Mouse (Mus musculus) intestine, postnatal 0 days (tissue): ENCODE measurements around the gene Slc47a2. TPM values are rescaled to one million over a fixed set of nuclear protein-coding genes. Genes with fewer than 3 reads are reported as not detected.

Experiments used
- ATAC-seq: fragments of 200-750 bp; cut with Nextera tagmentation; 2 replicates; pipeline ENCODE4 v1.8.0; 2017; ENCODE audit warnings: mild to moderate bottlenecking, moderate TSS enrichment, moderate library complexity
- H3K27ac ChIP-seq: fragments of 300-500 bp; sonication (generic); 2 replicates; pipeline ENCODE4 v1.5.1; 2014; ENCODE audit warnings: mild to moderate bottlenecking, low read depth, low read length, moderate library complexity
- H3K27me3 ChIP-seq: fragments of 300-500 bp; sonication (generic); replicated peaks from 2 replicates; pipeline ENCODE4 v1.6.1; 2014; ENCODE audit warnings: low read length, mixed read lengths; ENCODE audit not compliant: control insufficient read depth, insufficient read depth
- H3K36me3 ChIP-seq: fragments of 300-500 bp; sonication (generic); 2 replicates; pipeline ENCODE4 v1.6.1; 2014; ENCODE audit warnings: mild to moderate bottlenecking, moderate library complexity; ENCODE audit not compliant: control insufficient read depth, insufficient read depth
- H3K4me1 ChIP-seq: fragments of 300-500 bp; sonication (generic); replicated peaks from 2 replicates; pipeline ENCODE4 v1.6.1; 2014; ENCODE audit warnings: antibody characterized with exemption, low read length, mixed read lengths; ENCODE audit not compliant: control insufficient read depth, insufficient read depth
- H3K4me2 ChIP-seq: fragments of 300-500 bp; sonication (generic); replicated peaks from 2 replicates; pipeline ENCODE4 v1.6.1; 2014; ENCODE audit warnings: low read depth, mild to moderate bottlenecking, moderate library complexity
- H3K4me3 ChIP-seq: fragments of 300-500 bp; sonication (generic); 2 replicates; pipeline ENCODE4 v1.5.1; 2014; ENCODE audit warnings: low read depth, low read length
- H3K9ac ChIP-seq: fragments of 300-500 bp; sonication (generic); 2 replicates; pipeline ENCODE4 v1.6.1; 2014; ENCODE audit warnings: mild to moderate bottlenecking, low read depth, low read length
- H3K9me3 ChIP-seq: fragments of 300-500 bp; sonication (generic); 2 replicates; pipeline ENCODE4 v1.6.1; 2016; ENCODE audit warnings: mixed run types; ENCODE audit not compliant: control insufficient read depth
- CTCF ChIP-seq: sonication (generic); IDR thresholded peaks from 2 replicates; pipeline ENCODE4 v1.5.1; 2016; ENCODE audit warnings: low read depth, mild to moderate bottlenecking, control low read depth, antibody characterized with exemption, moderate library complexity
- WGBS: fragments of 180-500 bp; shearing (Covaris S2); extraction: QIAGEN DNeasy Blood & Tissue Kit; methylation state at CpG from one replicate; pipeline ENCODE4 v1.1.7; 2014; 5-methylcytosine and 5-hydroxymethylcytosine counted together
- polyA plus RNA-seq: library from polyadenylated mRNA; unstranded; fragments of >200 nt; fragmentation: Nextera tagmentation; extraction: Ambion mirVana; gene quantifications from 2 replicates; pipeline ENCODE4 v1.2.1, GENCODE M21; 2015

The Slc47a2 gene
- polyA plus RNA-seq, 1 experiment from 2014 or later = not detected

DNA sequence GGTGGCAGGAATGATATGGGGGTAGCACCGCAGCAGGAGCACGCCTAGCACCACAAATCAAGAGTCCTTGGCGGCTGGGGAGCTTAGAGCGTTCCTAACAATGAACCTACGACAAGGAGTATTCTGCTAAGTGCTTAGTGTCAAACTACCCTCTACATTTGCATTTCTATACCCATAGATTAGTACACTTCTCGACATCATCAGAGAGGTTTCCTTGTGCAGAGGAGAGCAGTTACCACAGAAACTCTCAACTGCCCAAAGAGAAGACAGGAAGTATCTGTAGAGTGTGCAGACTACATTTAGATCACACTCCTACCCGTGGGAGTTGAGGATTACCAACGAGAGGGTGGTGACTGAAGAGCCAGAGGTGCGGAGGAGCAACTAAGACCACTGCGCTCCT is 90.9 kb downstream of the Slc47a2 start:
- H3K36me3 ChIP-seq = peaks cover 89% of the 10 kb centered on the region
- no peaks in the 10 kb centered on the region for H3K4me1 ChIP-seq
- H3K9ac ChIP-seq = no peak overlapping the region
- no peaks in the 10 kb centered on the region for H3K27me3 ChIP-seq
- no peaks in the 10 kb centered on the region for H3K9me3 ChIP-seq
- no peak for ATAC-seq
- TF ChIP-seq CTCF = no peak
- H3K27ac ChIP-seq = 0 out of 2 replicates have a peak overlapping the region, but pooled peaks have one; percentile 15
- 93% methylated on average over 10 of the region's 10 CpGs for WGBS
- no peak overlapping the region for H3K4me3 ChIP-seq
- H3K4me2 ChIP-seq = no peak overlapping the region

Other genes starting within 250 kb of the Slc47a2 start
- 1.8 and 2.3 TPM in 2 replicates for gene Tnfrsf13b, start 216.1 kb downstream of the Slc47a2 start, polyA plus RNA-seq
- 26.3 and 27.0 TPM in 2 replicates for gene Usp22, start 167.8 kb downstream of the Slc47a2 start, polyA plus RNA-seq
- 0.10 and 0.12 TPM in 2 replicates for gene Aldh3a1, start 135.3 kb downstream of the Slc47a2 start, polyA plus RNA-seq
- gene Aldh3a2, start 75.4 kb downstream of the Slc47a2 start, polyA plus RNA-seq = 60.7 and 63.1 TPM in 2 replicates
- 8.0 and 9.8 TPM in 2 replicates for gene Slc47a1, start 35.5 kb upstream of the Slc47a2 start, polyA plus RNA-seq
- 0.56 and 0.69 TPM in 2 replicates for gene Rnf112, start 111.3 kb upstream of the Slc47a2 start, polyA plus RNA-seq
- gene Mfap4, start 142.6 kb upstream of the Slc47a2 start, polyA plus RNA-seq = 78.2 and 97.0 TPM in 2 replicates
- 14.5 and 16.2 TPM in 2 replicates for gene Mapk7, start 151.5 kb upstream of the Slc47a2 start, polyA plus RNA-seq
- 6.1 TPM in 2 replicates for gene B9d1, start 162.3 kb upstream of the Slc47a2 start, polyA plus RNA-seq
- gene Epn2, start 236.8 kb upstream of the Slc47a2 start, polyA plus RNA-seq = 13.5 and 14.4 TPM in 2 replicates